Mouse (Mus musculus) right cerebral cortex, postnatal 14 days (tissue): ENCODE measurements around the gene Olfr1051.
"Not testable (repeated sequence)": the region's sequence is repeated elsewhere in the genome, so short reads cannot be mapped to it uniquely, and the experiment has no call there.

Experiments
- DNase-seq: peaks from one replicate; pipeline ENCODE4 v3.0.0; 2022

Olfr1051 gene

DNA sequence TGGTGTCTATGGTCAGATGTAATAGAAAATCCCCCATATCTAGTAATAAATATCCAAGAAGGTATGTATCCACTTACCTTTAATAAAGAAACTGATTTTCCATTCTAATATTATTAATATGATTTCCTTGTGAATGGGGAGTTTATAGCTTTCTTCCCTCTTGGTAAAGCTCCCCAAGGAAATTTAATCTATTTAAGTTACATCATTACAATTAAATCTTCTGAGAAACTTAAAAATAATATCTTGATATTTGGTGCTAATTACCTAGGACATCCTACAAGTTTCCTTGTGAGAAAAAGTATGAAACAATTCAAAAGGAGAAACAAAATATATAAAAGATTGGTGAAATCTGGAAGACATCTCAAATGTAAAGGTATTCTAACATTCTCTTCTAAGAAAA lies at the start of gene Olfr1051:
Gene Olfr1051, minus strand, starts transcription at position 101 of the 400 bp plus-strand sequence.
- not testable (repeated sequence) for DNase-seq

DNA sequence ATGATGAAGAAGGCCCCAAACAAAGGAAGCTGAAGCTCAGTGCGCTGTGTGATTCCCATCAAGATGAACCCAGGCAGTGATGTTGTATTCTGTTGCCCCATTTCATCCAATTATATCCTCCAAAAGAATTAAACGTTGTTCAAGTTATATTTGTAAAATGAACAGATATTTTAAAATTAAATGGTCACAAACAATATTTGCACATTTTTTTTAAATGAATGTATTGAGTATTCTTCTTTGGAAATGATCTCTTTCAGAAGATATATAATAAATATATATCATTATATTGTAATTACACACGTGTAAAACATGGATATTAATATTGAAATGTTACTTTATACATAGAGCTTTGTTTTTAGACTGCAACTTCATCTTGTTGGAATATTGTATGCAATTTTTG lies 36.3 kb upstream of the Olfr1051 start, which contains the start of gene Olfr1053:
Gene Olfr1053, minus strand, starts transcription at position 101 of the 400 bp plus-strand sequence.
- DNase-seq: no peak

DNA sequence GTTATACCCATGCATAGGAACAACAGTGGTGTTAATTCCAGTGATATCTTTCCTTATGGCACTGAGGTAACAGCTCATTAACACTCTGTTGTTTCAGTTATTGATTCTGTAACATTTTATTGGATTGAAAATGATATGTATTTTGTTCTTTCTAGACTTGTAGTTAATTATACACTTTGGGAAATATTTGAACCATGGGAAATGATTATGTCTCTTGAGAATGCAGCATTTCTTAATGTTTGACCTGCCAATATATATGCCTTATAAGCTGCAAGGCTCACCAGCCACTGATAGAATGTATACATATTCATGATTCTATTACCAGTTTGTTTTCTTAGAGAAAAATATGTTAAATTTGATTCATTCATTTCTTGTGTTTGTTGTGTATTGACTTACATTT lies 13.3 kb upstream of the Olfr1051 start, which contains the start of gene Olfr1052:
Gene Olfr1052, plus strand, starts transcription at position 301 of the 400 bp plus-strand sequence.
- no peak for DNase-seq

DNA sequence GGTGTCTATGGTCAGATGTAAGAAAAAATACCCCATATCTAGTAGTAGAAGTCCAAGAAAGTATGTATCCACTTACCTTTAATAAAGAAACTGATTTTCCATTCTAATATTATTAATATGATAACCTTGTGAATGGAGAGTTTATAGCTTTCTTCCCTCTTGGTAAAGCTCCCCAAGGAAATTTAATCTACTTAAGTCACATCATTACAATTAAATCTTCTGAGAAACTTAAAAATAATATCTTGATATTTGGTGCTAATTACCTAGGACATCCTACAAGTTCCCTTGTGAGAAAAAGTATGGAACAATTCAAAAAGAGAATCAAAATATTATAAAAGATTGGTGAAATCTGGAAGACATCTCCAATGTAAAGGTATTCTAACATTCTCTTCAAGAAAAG lies 20.7 kb downstream of the Olfr1051 start, which contains the start of gene Olfr1049:
Gene Olfr1049, minus strand, starts transcription at position 101 of the 400 bp plus-strand sequence.
- not testable (repeated sequence) for DNase-seq

DNA sequence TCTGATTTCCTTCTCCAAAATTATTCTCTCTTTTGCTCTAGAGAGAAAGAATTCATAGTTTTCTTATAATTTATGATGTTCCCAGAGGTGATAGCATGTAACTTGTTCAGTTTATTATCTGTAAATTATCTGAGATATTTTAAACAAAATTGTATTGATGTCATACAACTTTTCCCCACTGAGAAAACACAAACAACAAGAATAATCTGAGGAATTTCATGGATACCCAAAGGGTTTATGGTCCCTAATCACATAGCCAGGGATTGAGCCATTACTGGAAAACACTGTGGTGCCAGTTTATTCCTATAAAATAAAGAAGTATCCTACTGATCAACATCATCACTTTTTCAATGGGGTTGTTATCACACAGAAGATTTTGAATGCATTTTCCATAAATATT lies 38.7 kb downstream of the Olfr1051 start, which contains the start of gene Olfr1048:
Gene Olfr1048, minus strand, starts transcription at position 101 of the 400 bp plus-strand sequence.
- DNase-seq: no peak

DNA sequence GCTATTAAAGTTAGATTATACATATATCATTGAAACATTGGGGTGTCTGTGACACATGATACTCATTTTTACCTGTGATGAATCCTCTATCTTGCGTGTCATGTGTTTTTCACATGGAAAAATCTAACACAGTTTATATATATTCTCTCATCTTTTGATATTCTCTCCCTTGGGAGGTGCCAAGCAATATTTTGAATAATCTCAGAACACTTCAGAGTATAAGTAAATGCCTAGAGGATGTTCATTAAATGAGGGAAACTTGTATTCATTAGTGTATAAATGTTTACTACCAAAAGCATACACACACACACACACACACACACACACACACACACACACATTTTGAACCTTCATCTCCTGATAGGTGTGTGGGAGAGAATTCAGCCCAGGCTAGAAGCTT lies 47.6 kb downstream of the Olfr1051 start, which contains the start of gene Olfr1047:
Gene Olfr1047, minus strand, starts transcription at position 101 of the 400 bp plus-strand sequence.
- DNase-seq: no peak
